Mouse (Mus musculus) embryonic facial prominence, embryonic 11.5 days (tissue): ENCODE measurements around the gene Hoxd11. TPM values are rescaled to one million over a fixed set of nuclear protein-coding genes. Genes with fewer than 3 reads are reported as not detected.

Experiments used
- ATAC-seq: fragments of 200-750 bp; cut with Nextera tagmentation; replicated peaks from 2 replicates; pipeline ENCODE4 v1.8.0; 2017; ENCODE audit warnings: low read depth; ENCODE audit not compliant: insufficient number of reproducible peaks, low FRiP score, low TSS enrichment
- DNase-seq: peaks from one replicate; pipeline ENCODE4 v3.0.0-alpha.2; 2015; ENCODE audit warnings: low spot score
- H3K27ac ChIP-seq: fragments of 300-500 bp; sonication (generic); replicated peaks from 2 replicates; pipeline ENCODE4 v1.5.1; 2014; ENCODE audit warnings: mild to moderate bottlenecking, low read depth, low read length, control low read depth
- H3K27me3 ChIP-seq: fragments of 300-500 bp; sonication (generic); 2 replicates; pipeline ENCODE4 v1.6.1; 2014; ENCODE audit warnings: mild to moderate bottlenecking, low read length, moderate library complexity, mixed read lengths; ENCODE audit not compliant: control insufficient read depth, insufficient read depth
- H3K36me3 ChIP-seq: fragments of 300-500 bp; sonication (generic); replicated peaks from 2 replicates; pipeline ENCODE4 v1.6.1; 2014; ENCODE audit warnings: low read depth, mild to moderate bottlenecking, low read length, moderate library complexity, mixed read lengths; ENCODE audit not compliant: control insufficient read depth, insufficient read depth
- H3K4me1 ChIP-seq: fragments of 300-500 bp; sonication (generic); 2 replicates; pipeline ENCODE4 v1.6.1; 2014; ENCODE audit warnings: low read length, mixed read lengths; ENCODE audit not compliant: control insufficient read depth, insufficient read depth
- H3K4me2 ChIP-seq: fragments of 300-500 bp; sonication (generic); 2 replicates; pipeline ENCODE4 v1.6.1; 2014; ENCODE audit warnings: low read depth, mild to moderate bottlenecking, control low read depth, low read length, moderate library complexity
- H3K4me3 ChIP-seq: fragments of 300-500 bp; sonication (generic); 2 replicates; pipeline ENCODE4 v1.5.1; 2014; ENCODE audit warnings: low read depth, low read length, control low read depth
- H3K9ac ChIP-seq: fragments of 300-500 bp; sonication (generic); replicated peaks from 2 replicates; pipeline ENCODE4 v1.6.1; 2014; ENCODE audit warnings: mild to moderate bottlenecking, control low read depth, low read length
- H3K9me3 ChIP-seq: fragments of 300-500 bp; sonication (generic); replicated peaks from 2 replicates; pipeline ENCODE4 v1.6.1; 2016; ENCODE audit warnings: mild to moderate bottlenecking, low read length, inconsistent platforms, mixed read lengths; ENCODE audit not compliant: control insufficient read depth
- WGBS: fragments of 180-500 bp; shearing (Covaris S2); extraction: QIAGEN DNeasy Blood & Tissue Kit; methylation state at CpG from one replicate; pipeline ENCODE4 v1.1.7; 2014; 5-methylcytosine and 5-hydroxymethylcytosine counted together
- polyA plus RNA-seq: library from polyadenylated mRNA; unstranded; fragments of >200 nt; fragmentation: Nextera tagmentation; extraction: Ambion mirVana; gene quantifications from 2 replicates; pipeline ENCODE4 v1.2.1, GENCODE M21; 2014

Hoxd11 gene
- polyA plus RNA-seq, 1 experiment from 2014 or later, result not detected

DNA sequence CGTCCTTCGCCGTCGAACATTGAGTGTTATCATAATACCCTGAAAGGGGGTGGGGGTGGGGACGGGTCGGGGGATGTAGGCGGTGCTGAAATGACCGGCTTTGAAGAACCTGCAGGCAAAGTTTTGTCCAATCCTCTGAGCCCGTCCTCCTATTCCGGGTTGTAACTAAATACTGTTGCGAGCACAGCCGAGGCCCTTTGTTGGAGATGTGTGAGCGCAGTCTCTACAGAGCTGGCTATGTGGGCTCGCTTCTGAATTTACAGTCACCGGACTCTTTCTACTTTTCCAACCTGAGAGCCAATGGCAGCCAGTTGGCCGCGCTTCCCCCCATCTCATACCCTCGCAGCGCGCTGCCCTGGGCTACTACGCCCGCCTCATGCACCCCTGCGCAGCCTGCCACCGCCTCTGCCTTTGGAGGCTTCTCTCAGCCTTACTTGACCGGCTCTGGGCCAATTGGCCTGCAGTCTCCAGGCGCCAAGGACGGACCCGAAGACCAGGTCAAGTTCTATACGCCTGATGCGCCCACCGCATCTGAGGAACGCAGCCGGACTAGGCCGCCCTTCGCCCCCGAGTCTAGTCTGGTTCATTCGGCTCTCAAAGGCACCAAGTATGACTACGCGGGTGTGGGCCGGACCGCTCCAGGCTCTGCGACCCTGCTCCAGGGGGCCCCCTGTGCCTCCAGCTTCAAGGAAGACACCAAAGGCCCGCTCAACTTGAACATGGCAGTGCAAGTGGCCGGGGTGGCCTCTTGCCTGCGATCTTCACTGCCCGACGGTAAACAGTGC is 4.3 kb upstream of the Hoxd11 start, which contains the start of gene Hoxd12:
TSS of gene Hoxd12 (plus strand) at position 133 of the 785 bp plus-strand sequence.
- no peaks in the 10 kb centered on the region for H3K36me3 ChIP-seq
- WGBS, result 2% methylated on average over 47 of the region's 47 CpGs
- peaks cover 85% of the 10 kb centered on the region for H3K27me3 ChIP-seq
- no peak within 1 kb of the TSS for H3K27ac ChIP-seq
- H3K4me2 ChIP-seq, result no peak within 1 kb of the TSS
- H3K9me3 ChIP-seq, result no peaks in the 10 kb centered on the region
- DNase-seq, result no peak
- H3K4me1 ChIP-seq, result no peaks in the 10 kb centered on the region; the same call in 1 of the 2 replicates
- no peak for ATAC-seq
- H3K9ac ChIP-seq, result no peak within 1 kb of the TSS
- H3K4me3 ChIP-seq, result no peak within 1 kb of the TSS

DNA sequence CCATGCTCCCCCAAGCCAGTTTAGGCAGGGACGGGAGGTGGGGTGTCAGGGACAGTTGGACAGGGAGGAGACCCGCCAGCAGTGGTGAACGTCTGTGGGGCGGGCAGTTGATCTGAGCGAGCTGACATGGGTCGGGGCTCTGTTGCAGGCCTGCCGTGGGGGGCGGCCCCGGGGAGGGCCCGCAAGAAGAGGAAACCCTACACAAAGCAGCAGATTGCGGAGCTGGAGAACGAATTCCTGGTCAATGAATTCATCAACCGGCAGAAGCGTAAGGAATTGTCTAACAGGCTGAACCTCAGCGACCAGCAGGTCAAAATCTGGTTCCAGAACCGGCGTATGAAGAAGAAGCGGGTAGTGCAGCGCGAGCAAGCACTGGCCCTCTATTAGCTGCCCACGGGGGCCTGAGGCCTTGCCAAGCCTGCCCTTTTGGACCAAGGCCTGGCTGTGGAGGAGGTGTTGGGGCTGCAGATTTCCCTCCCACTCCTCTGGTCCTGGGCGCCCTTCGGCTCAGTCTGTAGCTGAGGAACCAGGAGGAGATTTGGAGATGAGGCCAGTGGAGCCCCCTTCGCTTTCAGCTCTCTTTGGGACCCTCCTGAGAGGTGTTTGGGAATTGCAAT is 3.6 kb upstream of the Hoxd11 start:
- DNase-seq, result no peak
- Histone ChIP-seq H3K4me3 (no peak overlapping the region), H3K9me3 (no peaks in the 10 kb centered on the region), H3K4me2 (no peak overlapping the region), H3K27me3 (peaks cover 88% of the 10 kb centered on the region), H3K9ac (no peak overlapping the region), H3K36me3 (no peaks in the 10 kb centered on the region), H3K4me1 (no peaks in the 10 kb centered on the region; the same call in 1 of the 2 replicates), H3K27ac (no peak overlapping the region)
- WGBS, result 5% methylated on average over 24 of the region's 24 CpGs
- ATAC-seq, result no peak

DNA sequence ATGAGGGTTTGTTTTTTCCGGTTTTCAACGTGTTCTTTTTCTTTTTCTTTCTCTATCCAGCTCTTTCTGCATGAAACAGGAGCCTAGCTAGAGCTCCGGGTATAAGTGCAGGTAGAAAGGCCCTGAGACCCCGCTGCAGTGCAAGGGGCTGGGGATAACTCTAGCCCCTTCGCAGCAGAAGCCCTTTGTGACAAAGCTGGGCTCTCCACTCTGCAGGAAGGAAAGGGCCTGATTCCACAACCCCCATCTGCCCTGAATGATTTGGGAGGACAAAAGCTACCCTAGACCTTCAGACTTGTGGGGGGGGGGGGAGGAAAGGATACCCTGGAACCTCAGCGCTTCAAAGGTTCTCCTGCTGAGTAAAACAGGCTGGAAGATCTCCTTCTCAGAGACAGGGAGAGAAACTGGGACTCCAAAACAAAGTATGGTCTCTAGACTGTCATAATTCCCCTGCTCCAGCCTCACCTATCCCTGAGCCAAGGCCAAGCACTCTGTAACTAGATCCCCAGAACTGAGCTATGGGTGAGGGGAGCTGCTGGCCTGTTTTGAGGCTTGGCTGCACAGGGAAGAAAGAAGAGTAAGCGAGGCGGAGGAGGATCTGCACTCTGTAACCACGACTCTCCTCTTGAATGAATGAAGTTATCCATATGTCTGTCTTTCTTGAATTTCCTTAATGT is 2.8 kb upstream of the Hoxd11 start:
- Histone ChIP-seq H3K4me1 (no peaks in the 10 kb centered on the region; the same call in 1 of the 2 replicates), H3K9ac (no peak overlapping the region), H3K9me3 (no peaks in the 10 kb centered on the region), H3K4me3 (no peak overlapping the region), H3K27ac (no peak overlapping the region), H3K27me3 (peaks cover 95% of the 10 kb centered on the region), H3K36me3 (no peaks in the 10 kb centered on the region), H3K4me2 (no peak overlapping the region)
- DNase-seq (no peak), ATAC-seq (no peak)
- 2% methylated on average over 9 of the region's 9 CpGs for WGBS

DNA sequence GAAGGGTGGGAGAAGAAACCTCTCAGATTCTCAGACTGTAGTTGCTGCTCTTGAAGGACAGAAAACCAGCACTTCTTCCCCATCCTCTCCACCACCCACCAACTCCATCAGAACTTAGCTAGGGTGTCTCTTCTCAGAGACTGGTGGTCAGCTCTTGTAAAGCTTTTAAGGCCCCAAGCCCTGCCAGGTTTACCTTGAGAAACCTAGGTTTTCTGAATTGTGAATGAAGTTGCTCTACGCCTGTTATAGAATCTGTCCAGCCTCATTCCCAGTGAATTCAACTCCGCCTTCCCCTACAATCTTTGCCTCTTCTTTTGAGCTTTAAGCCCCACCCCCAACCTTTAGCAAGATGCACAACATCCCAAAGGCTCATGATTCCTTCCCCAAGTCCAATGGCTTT is 2.3 kb upstream of the Hoxd11 start:
- no peak for DNase-seq
- no peak overlapping the region for H3K9ac ChIP-seq

DNA sequence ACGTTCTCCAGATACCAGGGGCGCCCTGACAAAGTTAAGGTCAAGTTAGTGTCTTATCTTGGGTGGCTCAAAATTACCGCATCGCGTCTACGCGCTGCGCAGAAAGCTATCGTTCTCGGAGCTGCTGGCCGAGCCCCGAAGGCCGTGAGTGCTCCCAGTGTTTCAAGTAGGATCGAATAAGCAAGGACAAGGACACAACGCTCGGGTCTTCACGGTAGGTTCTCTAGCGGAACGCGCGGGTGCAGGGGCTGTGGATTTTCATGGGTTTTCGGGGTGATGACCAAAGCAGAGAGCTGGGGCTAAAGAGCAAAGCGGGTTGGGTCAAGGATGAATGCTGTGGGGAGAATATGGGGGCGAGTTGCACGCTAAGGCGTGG is 227 bp downstream of the Hoxd11 start:
- DNase-seq (no peak), ATAC-seq (no peak)
- no peak overlapping the region for H3K4me3 ChIP-seq
- WGBS, result under 1% methylated on average over 26 of the region's 26 CpGs
- peaks cover 4% of the 10 kb centered on the region; the same call in 1 of the 2 replicates for H3K4me1 ChIP-seq
- H3K9me3 ChIP-seq, result no peaks in the 10 kb centered on the region
- H3K9ac ChIP-seq, result no peak overlapping the region
- no peak overlapping the region for H3K4me2 ChIP-seq
- peaks cover 97% of the 10 kb centered on the region for H3K27me3 ChIP-seq
- H3K36me3 ChIP-seq, result no peaks in the 10 kb centered on the region
- H3K27ac ChIP-seq, result no peak overlapping the region

More for the DNA sequence above, 2.3 kb upstream of the Hoxd11 start:
- H3K4me2 ChIP-seq, result no peak overlapping the region
- H3K27me3 ChIP-seq, result peaks cover 96% of the 10 kb centered on the region
- H3K9me3 ChIP-seq, result no peaks in the 10 kb centered on the region
- no peak overlapping the region for H3K4me3 ChIP-seq
- no peak for ATAC-seq
- H3K4me1 ChIP-seq, result peaks cover 3% of the 10 kb centered on the region; the same call in 1 of the 2 replicates
- H3K27ac ChIP-seq, result no peak overlapping the region
- 9% methylated on average over 2 of the region's 2 CpGs for WGBS
- H3K36me3 ChIP-seq, result no peaks in the 10 kb centered on the region

DNA sequence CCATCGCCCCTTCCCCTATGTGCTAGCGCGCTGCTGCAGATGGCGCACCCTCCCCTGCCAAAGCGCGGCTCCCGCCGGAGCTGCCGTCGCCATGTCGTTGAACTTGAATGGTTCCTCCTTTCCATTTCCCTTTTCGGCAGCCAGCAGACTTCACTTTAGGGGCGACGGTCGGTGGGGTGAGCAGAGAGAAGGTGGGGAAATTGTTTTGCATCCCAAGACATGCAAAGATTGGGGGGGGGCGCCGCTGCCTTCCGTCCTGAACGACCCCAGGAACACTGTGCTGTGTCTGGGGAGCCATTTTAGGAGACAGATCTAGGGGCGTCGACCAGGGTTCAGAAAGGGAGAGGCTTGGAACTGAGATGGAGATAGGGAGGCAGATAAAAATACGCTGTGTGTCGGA is 623 bp downstream of the Hoxd11 start:
- DNase-seq (no peak), ATAC-seq (no peak)
- no peak overlapping the region for H3K4me3 ChIP-seq
- H3K27ac ChIP-seq, result no peak overlapping the region
- H3K9me3 ChIP-seq, result no peaks in the 10 kb centered on the region
- WGBS, result under 1% methylated on average over 23 of the region's 23 CpGs
- no peak overlapping the region for H3K9ac ChIP-seq
- H3K27me3 ChIP-seq, result peaks cover 96% of the 10 kb centered on the region
- no peak overlapping the region for H3K4me2 ChIP-seq
- peaks cover 4% of the 10 kb centered on the region; the same call in 1 of the 2 replicates for H3K4me1 ChIP-seq
- no peaks in the 10 kb centered on the region for H3K36me3 ChIP-seq

DNA sequence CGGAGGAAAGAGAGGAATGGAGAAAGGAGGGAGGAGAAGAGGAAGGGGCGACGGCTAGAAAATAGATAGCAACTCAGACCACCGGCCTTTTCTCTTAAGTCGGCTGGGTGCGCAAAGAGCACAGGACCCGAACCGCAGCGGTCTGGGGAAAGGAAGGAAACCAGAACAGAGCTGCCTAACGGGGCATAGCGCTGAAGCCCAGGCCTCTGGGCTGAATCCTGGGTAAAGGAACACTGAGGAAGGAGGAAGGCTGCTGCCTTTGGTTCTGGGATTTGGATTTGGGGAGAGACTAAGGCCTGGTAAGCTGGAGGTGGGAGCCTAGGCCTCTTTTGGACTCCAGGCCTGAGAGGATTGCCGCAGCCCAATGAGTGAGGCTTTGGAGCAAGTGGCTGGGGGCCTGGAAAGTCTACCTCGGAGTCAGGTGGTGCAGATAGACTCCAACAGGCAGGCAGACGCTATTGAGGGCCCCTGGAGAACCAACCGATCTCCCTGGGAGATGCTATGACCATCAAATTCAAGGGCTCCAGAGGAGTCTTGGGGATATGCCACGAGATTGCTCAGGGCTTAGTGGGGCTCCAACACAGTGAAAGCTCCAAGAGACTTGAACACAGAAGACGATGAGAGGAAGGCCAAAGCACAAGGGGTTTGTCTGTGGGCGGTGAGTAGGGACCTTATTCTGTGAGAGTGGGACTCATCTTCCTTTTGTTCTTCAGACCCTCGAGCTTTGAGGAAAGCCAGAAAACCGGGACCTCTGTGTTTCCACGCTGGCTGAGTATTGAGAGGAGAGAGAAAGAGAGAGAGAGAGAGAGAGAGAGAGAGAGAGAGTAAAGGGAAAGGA is 1.4 kb downstream of the Hoxd11 start:
- Histone ChIP-seq H3K27me3 (peaks cover 95% of the 10 kb centered on the region), H3K27ac (no peak overlapping the region), H3K36me3 (no peaks in the 10 kb centered on the region), H3K9me3 (no peaks in the 10 kb centered on the region), H3K4me3 (no peak overlapping the region), H3K4me1 (peaks cover 4% of the 10 kb centered on the region; the same call in 1 of the 2 replicates), H3K4me2 (no peak overlapping the region), H3K9ac (no peak overlapping the region)
- ATAC-seq, result no peak
- under 1% methylated on average over 21 of the region's 21 CpGs for WGBS
- DNase-seq, result no peak
